Mouse (Mus musculus): Measurements from ENCODE around the gene Rps6ka5. TPM values are rescaled to one million over a fixed set of nuclear protein-coding genes. Genes with fewer than 3 reads are reported as not detected.

The Rps6ka5 gene
- total and polyA plus RNA-seq, 2 experiments, result 0.29 to 2.0 TPM

DNA sequence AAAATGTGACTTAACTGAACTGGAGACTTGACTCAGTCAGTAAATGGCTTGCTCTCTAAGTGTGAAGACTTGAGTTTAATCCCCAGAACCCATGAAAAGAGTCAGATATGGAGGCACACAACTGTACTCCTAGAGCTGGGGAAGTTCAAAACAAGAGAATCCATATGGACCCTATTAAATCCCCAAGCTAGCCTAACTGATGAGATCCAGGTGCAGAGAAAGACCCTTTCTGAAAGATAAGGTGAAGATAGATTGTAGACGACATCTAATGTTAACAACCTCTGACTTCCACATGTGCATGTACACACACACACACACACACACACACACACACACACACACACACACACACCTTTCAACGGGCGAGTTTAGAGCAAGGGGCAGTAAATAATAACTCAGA lies 86.1 kb downstream of the Rps6ka5 start:
- no peaks in the 10 kb centered on the region for H3K4me1 ChIP-seq (ENCODE audit: control insufficient read depth, insufficient read depth, low read length)
- H3K9ac ChIP-seq (ENCODE audit: low read depth, low read length), result no peak overlapping the region
- WGBS, result 73% methylated on average over 3 of the region's 3 CpGs
- DNase-seq (ENCODE audit: extremely low read depth, low read depth, low spot score), result no peak
- no peak overlapping the region for H3K27ac ChIP-seq (replicated peaks; ENCODE audit: insufficient read depth, low read depth, low read length)
- TF ChIP-seq POLR2A (IDR thresholded peaks at IDR 0.05; ENCODE audit: extremely low read depth, insufficient read depth, low read length) (no peak), CTCF (IDR thresholded peaks at IDR 0.05; ENCODE audit: low read depth, low read length) (no peak)
- H3K36me3 ChIP-seq (ENCODE audit: control insufficient read depth, insufficient read depth, low read length), result no peaks in the 10 kb centered on the region
- no peaks in the 10 kb centered on the region for H3K79me2 ChIP-seq (ENCODE audit: control insufficient read depth, insufficient read depth, low read length)
- no peaks in the 10 kb centered on the region for H3K27me3 ChIP-seq (ENCODE audit: control insufficient read depth, insufficient read depth, low read length)
- no peak overlapping the region for H3K4me3 ChIP-seq (ENCODE audit: insufficient read depth, low read depth, low read length)

DNA sequence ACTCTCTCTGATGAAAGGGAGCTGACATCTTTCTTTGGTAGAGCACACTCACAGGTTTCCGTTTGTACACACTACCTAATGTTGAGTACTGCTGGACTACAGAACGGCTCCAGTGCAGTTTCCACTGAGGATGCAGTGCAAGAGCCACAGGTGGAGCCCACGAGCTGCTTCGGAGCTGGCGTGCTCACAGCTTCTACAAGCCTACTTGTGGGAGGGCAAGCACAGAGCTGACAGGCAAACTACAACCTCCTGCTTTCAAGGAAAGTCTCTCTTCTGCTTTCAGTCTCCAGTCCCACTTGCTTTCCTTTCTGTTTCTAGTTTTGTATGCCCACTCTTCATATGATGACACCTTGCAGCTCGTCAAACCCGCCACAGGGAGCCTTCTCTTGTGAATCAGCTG lies 87.1 kb downstream of the Rps6ka5 start:
- Histone ChIP-seq H3K36me3 (ENCODE audit: control insufficient read depth, insufficient read depth, low read length) (no peaks in the 10 kb centered on the region), H3K79me2 (ENCODE audit: control insufficient read depth, insufficient read depth, low read length) (no peaks in the 10 kb centered on the region), H3K4me1 (ENCODE audit: control insufficient read depth, insufficient read depth, low read length) (no peaks in the 10 kb centered on the region), H3K4me3 (ENCODE audit: insufficient read depth, low read depth, low read length) (no peak overlapping the region), H3K27me3 (ENCODE audit: control insufficient read depth, insufficient read depth, low read length) (no peaks in the 10 kb centered on the region), H3K27ac (replicated peaks; ENCODE audit: insufficient read depth, low read depth, low read length) (no peak overlapping the region), H3K9ac (ENCODE audit: low read depth, low read length) (no peak overlapping the region)
- TF ChIP-seq POLR2A (IDR thresholded peaks at IDR 0.05; ENCODE audit: extremely low read depth, insufficient read depth, low read length) (no peak), CTCF (IDR thresholded peaks at IDR 0.05; ENCODE audit: low read depth, low read length) (peak; percentile 35; the same call in 1 of the 2 replicates)
- 57% methylated on average over 7 of the region's 7 CpGs for WGBS
- DNase-seq (ENCODE audit: extremely low read depth, low read depth, low spot score), result no peak

DNA sequence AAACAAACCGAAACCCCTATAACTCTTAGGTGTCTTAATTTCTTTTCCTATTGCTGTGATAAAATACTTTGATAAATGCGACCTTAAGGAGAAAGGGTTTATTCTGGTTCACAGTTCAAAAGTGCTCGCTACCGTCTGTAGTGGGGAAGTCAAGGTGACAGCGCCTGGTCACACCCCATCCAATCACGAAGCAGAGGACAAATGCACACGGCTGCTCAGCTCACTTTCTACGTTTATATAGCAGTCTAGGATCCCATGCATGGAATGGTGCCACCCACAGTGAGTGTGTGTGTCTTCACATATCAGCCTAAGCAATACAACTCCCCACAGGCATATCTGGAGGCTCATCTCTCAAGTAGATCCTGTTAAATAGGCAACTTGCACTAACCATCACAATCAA lies 88.9 kb downstream of the Rps6ka5 start:
- no peak overlapping the region for H3K9ac ChIP-seq (ENCODE audit: low read depth, low read length)
- no peak for DNase-seq (ENCODE audit: extremely low read depth, low read depth, low spot score)
- H3K36me3 ChIP-seq (ENCODE audit: control insufficient read depth, insufficient read depth, low read length), result no peaks in the 10 kb centered on the region
- no peaks in the 10 kb centered on the region for H3K27me3 ChIP-seq (ENCODE audit: control insufficient read depth, insufficient read depth, low read length)
- no peaks in the 10 kb centered on the region for H3K79me2 ChIP-seq (ENCODE audit: control insufficient read depth, insufficient read depth, low read length)
- H3K4me1 ChIP-seq (ENCODE audit: control insufficient read depth, insufficient read depth, low read length), result no peaks in the 10 kb centered on the region
- WGBS, result 90% methylated on average over 8 of the region's 8 CpGs
- H3K27ac ChIP-seq (replicated peaks; ENCODE audit: insufficient read depth, low read depth, low read length), result no peak overlapping the region
- TF ChIP-seq POLR2A (IDR thresholded peaks at IDR 0.05; ENCODE audit: extremely low read depth, insufficient read depth, low read length) (no peak), CTCF (IDR thresholded peaks at IDR 0.05; ENCODE audit: low read depth, low read length) (no peak)
- H3K4me3 ChIP-seq (ENCODE audit: insufficient read depth, low read depth, low read length), result no peak overlapping the region

DNA sequence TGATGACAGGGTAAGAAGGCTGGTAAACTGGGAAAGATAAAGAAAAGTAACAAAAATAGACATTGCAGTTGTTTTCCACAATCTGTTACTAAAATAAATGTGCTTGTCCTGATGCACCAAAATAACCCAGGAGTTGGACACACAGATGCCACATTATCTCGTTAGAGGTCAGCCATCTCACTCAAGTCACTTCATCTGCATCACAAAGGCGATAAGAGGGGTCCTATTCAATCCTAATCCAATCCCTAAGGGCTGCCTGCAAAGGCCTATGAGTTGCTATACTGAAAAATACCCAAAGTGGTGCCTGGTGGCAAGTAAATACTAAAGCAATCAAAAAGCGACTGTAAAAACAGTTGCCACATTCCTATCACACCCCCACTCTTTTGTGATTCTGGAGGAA lies 90.0 kb downstream of the Rps6ka5 start:
- Histone ChIP-seq H3K9ac (ENCODE audit: low read depth, low read length) (no peak overlapping the region), H3K79me2 (ENCODE audit: control insufficient read depth, insufficient read depth, low read length) (no peaks in the 10 kb centered on the region), H3K4me1 (ENCODE audit: control insufficient read depth, insufficient read depth, low read length) (no peaks in the 10 kb centered on the region), H3K27me3 (ENCODE audit: control insufficient read depth, insufficient read depth, low read length) (no peaks in the 10 kb centered on the region), H3K4me3 (ENCODE audit: insufficient read depth, low read depth, low read length) (no peak overlapping the region), H3K36me3 (ENCODE audit: control insufficient read depth, insufficient read depth, low read length) (no peaks in the 10 kb centered on the region), H3K27ac (replicated peaks; ENCODE audit: insufficient read depth, low read depth, low read length) (no peak overlapping the region)
- no peak for DNase-seq (ENCODE audit: extremely low read depth, low read depth, low spot score)
- 82% methylated on average over 3 of the region's 3 CpGs for WGBS
- no peak for TF ChIP-seq CTCF (IDR thresholded peaks at IDR 0.05; ENCODE audit: low read depth, low read length)
- no peak for TF ChIP-seq POLR2A (IDR thresholded peaks at IDR 0.05; ENCODE audit: extremely low read depth, insufficient read depth, low read length)

DNA sequence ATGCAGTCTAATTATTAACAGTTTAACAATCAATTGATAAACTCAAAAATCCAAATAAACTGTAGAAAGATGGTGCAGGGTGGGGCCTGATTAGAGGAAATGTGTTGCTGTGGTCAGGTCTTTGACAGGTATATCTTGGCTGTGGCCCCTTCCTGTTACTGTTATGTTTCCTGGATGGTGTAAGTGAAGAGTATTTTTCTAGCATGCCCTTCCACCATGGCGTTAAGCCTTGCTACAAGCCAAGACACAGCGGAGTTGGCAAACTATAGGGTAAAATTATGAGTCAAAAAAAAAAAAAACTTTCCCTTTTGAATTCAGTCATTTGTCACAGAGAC lies 90.5 kb downstream of the Rps6ka5 start:
- no peak for DNase-seq (ENCODE audit: extremely low read depth, low read depth, low spot score)
- Histone ChIP-seq H3K4me3 (ENCODE audit: insufficient read depth, low read depth, low read length) (no peak overlapping the region), H3K79me2 (ENCODE audit: control insufficient read depth, insufficient read depth, low read length) (no peaks in the 10 kb centered on the region), H3K27me3 (ENCODE audit: control insufficient read depth, insufficient read depth, low read length) (no peaks in the 10 kb centered on the region), H3K27ac (replicated peaks; ENCODE audit: insufficient read depth, low read depth, low read length) (no peak overlapping the region), H3K4me1 (ENCODE audit: control insufficient read depth, insufficient read depth, low read length) (no peaks in the 10 kb centered on the region), H3K9ac (ENCODE audit: low read depth, low read length) (no peak overlapping the region), H3K36me3 (ENCODE audit: control insufficient read depth, insufficient read depth, low read length) (no peaks in the 10 kb centered on the region)
- TF ChIP-seq POLR2A (IDR thresholded peaks at IDR 0.05; ENCODE audit: extremely low read depth, insufficient read depth, low read length), result no peak
- no peak for TF ChIP-seq CTCF (IDR thresholded peaks at IDR 0.05; ENCODE audit: low read depth, low read length)
- 95% methylated on average over 2 of the region's 2 CpGs for WGBS

DNA sequence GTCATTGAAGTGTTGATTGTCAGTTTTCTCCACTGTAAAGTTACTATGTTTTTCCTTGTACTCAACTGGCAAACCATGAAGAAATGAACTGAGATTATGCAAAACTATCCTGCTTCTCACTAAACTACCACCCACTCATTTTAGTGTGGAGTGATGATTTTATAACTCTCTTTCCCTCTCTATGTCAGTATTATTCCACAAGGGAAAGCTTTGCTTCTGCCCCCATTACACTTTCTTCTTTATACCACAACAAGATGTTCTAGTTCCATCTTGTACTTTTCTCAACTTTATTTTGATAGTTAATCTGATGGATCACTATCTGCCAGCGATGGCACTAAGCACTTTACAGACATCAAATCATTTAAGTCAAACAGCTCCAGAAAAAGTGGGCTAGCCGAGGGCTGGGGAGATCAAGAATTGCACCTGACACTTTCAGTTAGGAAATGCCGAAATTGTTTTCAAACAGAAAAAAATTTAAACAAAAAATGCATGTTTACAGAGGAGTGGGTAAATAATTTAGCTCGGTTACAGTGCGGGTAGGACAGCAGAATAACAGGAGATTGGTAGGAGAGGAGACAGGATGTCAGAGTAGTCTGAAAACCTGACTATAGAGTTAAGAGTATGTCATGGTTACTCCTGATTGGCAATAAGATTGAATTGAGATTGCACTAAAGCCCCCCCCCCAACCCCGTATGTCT lies 91.0 kb downstream of the Rps6ka5 start:
- Histone ChIP-seq H3K4me3 (ENCODE audit: insufficient read depth, low read depth, low read length) (no peak overlapping the region), H3K79me2 (ENCODE audit: control insufficient read depth, insufficient read depth, low read length) (no peaks in the 10 kb centered on the region), H3K27me3 (ENCODE audit: control insufficient read depth, insufficient read depth, low read length) (no peaks in the 10 kb centered on the region), H3K27ac (replicated peaks; ENCODE audit: insufficient read depth, low read depth, low read length) (no peak overlapping the region), H3K36me3 (ENCODE audit: control insufficient read depth, insufficient read depth, low read length) (no peaks in the 10 kb centered on the region), H3K9ac (ENCODE audit: low read depth, low read length) (no peak overlapping the region), H3K4me1 (ENCODE audit: control insufficient read depth, insufficient read depth, low read length) (no peaks in the 10 kb centered on the region)
- DNase-seq (ENCODE audit: extremely low read depth, low read depth, low spot score), result no peak
- TF ChIP-seq CTCF (IDR thresholded peaks at IDR 0.05; ENCODE audit: low read depth, low read length) (no peak), POLR2A (IDR thresholded peaks at IDR 0.05; ENCODE audit: extremely low read depth, insufficient read depth, low read length) (no peak)
- WGBS, result 88% methylated on average over 6 of the region's 6 CpGs

All from liver, adult 2 months (tissue).